Mouse (Mus musculus) kidney, embryonic 15.5 days (tissue): Measurements from ENCODE around the gene Ptms. TPM values are rescaled to one million over a fixed set of nuclear protein-coding genes. Genes with fewer than 3 reads are reported as not detected.

Experiments
- ATAC-seq: fragments of 200-750 bp; cut with Nextera tagmentation; replicated peaks from 2 replicates; pipeline ENCODE4 v1.8.0; 2017; ENCODE audit warnings: moderate TSS enrichment; ENCODE audit not compliant: low FRiP score
- H3K27ac ChIP-seq: fragments of 300-500 bp; sonication (generic); 2 replicates; pipeline ENCODE4 v1.5.1; 2015; ENCODE audit warnings: mild to moderate bottlenecking, inconsistent platforms
- H3K27me3 ChIP-seq: fragments of 300-500 bp; sonication (generic); 2 replicates; pipeline ENCODE4 v1.6.1; 2015; ENCODE audit warnings: inconsistent platforms
- H3K36me3 ChIP-seq: fragments of 300-500 bp; sonication (generic); 2 replicates; pipeline ENCODE4 v1.6.1; 2015; ENCODE audit warnings: inconsistent platforms
- H3K4me1 ChIP-seq: fragments of 300-500 bp; sonication (generic); 2 replicates; pipeline ENCODE4 v1.6.1; 2015; ENCODE audit warnings: inconsistent platforms
- H3K4me2 ChIP-seq: fragments of 300-500 bp; sonication (generic); 2 replicates; pipeline ENCODE4 v1.6.1; 2015; ENCODE audit warnings: moderate library complexity, mild to moderate bottlenecking, inconsistent platforms
- H3K4me3 ChIP-seq: fragments of 300-500 bp; sonication (generic); replicated peaks from 2 replicates; pipeline ENCODE4 v1.5.1; 2015; ENCODE audit warnings: mild to moderate bottlenecking, inconsistent platforms
- H3K9ac ChIP-seq: fragments of 300-500 bp; sonication (generic); 2 replicates; pipeline ENCODE4 v1.6.1; 2015; ENCODE audit warnings: mild to moderate bottlenecking, inconsistent platforms
- H3K9me3 ChIP-seq: fragments of 300-500 bp; sonication (generic); replicated peaks from 2 replicates; pipeline ENCODE4 v1.6.1; 2016; ENCODE audit warnings: inconsistent platforms
- WGBS: fragments of 180-500 bp; shearing (Covaris S2); methylation state at CpG from one replicate; pipeline ENCODE4 v1.1.7; 2015; ENCODE audit warnings: mixed read lengths; 5-methylcytosine and 5-hydroxymethylcytosine counted together
- polyA plus RNA-seq: library from polyadenylated mRNA; unstranded; fragments of >200 nt; fragmentation: Nextera tagmentation; extraction: Ambion mirVana; gene quantifications from 2 replicates; pipeline ENCODE4 v1.2.1, GENCODE M21; 2015

The Ptms gene
- polyA plus RNA-seq, 1 experiment from 2014 or later, result 320 TPM

DNA sequence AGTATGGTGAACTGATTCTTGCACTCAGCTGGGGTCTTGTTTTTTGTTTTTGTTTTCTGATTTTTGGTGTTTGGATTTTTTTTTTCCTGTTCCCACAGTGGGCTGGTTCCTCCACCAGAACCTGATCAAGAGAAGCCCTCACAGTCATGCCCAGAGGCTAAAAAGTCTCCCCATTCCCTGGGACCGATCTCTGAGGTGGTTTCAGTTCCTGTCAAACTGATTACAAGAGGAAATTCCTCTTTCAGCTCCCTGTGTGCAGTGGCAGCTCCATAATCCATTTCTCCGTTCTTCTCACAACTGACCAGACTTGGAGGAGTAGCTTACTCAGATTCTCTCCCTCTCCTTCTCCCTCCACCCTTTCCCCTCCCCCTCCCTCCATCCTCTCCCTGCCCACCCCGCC lies 45.6 kb downstream of the Ptms start:
- H3K4me3 ChIP-seq, result no peak overlapping the region
- no peaks in the 10 kb centered on the region for H3K9me3 ChIP-seq
- no peak overlapping the region for H3K27ac ChIP-seq
- WGBS, result 25% methylated on average over 3 of the region's 3 CpGs
- no peaks in the 10 kb centered on the region for H3K36me3 ChIP-seq
- ATAC-seq, result no peak
- H3K9ac ChIP-seq, result no peak overlapping the region
- H3K27me3 ChIP-seq, result no peaks in the 10 kb centered on the region
- no peak overlapping the region for H3K4me2 ChIP-seq
- H3K4me1 ChIP-seq, result no peaks in the 10 kb centered on the region

GRCm38 (mm10) chr6:124866560-124866959 lies 53.3 kb downstream of the Ptms start:
- peaks cover 28% of the 10 kb centered on the region for H3K4me1 ChIP-seq
- H3K4me3 ChIP-seq, result no peak overlapping the region
- H3K36me3 ChIP-seq, result no peaks in the 10 kb centered on the region
- no peak overlapping the region for H3K9ac ChIP-seq
- H3K4me2 ChIP-seq, result no peak overlapping the region
- H3K9me3 ChIP-seq, result no peaks in the 10 kb centered on the region
- no peak overlapping the region for H3K27ac ChIP-seq
- no peak for ATAC-seq
- WGBS, result 57% methylated on average over 6 of the region's 7 CpGs
- H3K27me3 ChIP-seq, result peaks cover 18% of the 10 kb centered on the region

DNA sequence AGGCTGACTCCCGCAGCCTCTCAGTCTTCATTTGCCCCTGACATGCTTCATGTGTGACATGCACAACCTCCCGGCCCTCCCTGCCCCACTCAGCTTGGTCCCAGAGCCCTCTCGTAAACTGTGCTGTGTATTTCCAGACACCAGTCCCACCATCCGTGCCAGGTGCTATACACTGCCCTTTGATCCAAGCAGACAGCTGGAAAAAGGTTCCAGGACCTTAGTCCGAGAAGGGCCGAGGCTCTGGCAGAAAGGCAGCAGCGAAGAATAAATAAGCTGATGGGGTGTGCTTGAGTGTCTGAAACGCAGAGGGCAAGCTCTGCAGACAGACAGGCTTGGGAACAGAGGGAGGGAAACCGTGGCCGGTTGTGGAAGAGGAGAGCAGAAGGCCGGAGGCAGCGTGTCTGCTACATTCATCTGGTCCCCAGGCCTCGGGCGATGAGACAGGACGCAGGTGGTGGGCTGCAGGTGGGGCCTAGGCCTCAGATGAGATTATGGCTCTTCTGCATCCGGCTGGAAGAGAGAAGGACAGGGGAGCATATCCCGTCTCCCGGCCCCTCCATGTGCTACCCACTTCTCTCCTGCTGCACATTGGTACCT lies 54.0 kb downstream of the Ptms start:
- no peak overlapping the region for H3K9ac ChIP-seq
- no peak overlapping the region for H3K4me3 ChIP-seq
- no peaks in the 10 kb centered on the region for H3K36me3 ChIP-seq
- no peak overlapping the region for H3K4me2 ChIP-seq
- no peak overlapping the region for H3K27ac ChIP-seq
- no peaks in the 10 kb centered on the region for H3K9me3 ChIP-seq
- no peak for ATAC-seq
- peaks cover 34% of the 10 kb centered on the region for H3K4me1 ChIP-seq
- 55% methylated on average over 18 of the region's 18 CpGs for WGBS
- peaks cover 18% of the 10 kb centered on the region for H3K27me3 ChIP-seq

Other genes starting within 250 kb of the Ptms start
- gene Emg1, start 207.9 kb downstream of the Ptms start, polyA plus RNA-seq, result 206 and 224 TPM in 2 replicates
- gene Phb2, start 207.8 kb downstream of the Ptms start, polyA plus RNA-seq, result 401 and 402 TPM in 2 replicates
- gene Ptpn6, start 181.4 kb downstream of the Ptms start, polyA plus RNA-seq, result 12.5 and 13.3 TPM in 2 replicates
- gene Grcc10, start 178.7 kb downstream of the Ptms start, polyA plus RNA-seq, result 516 and 519 TPM in 2 replicates
- not detected in 2 replicates for gene Gm45234, start 164.1 kb downstream of the Ptms start, polyA plus RNA-seq
- 17.0 and 17.7 TPM in 2 replicates for gene Atn1, start 163.6 kb downstream of the Ptms start, polyA plus RNA-seq
- 10.5 and 12.4 TPM in 2 replicates for gene Eno2, start 150.4 kb downstream of the Ptms start, polyA plus RNA-seq
- 0.37 and 0.90 TPM in 2 replicates for gene Lrrc23, start 140.4 kb downstream of the Ptms start, polyA plus RNA-seq
- gene Spsb2, start 111.4 kb downstream of the Ptms start, polyA plus RNA-seq, result 15.3 and 18.2 TPM in 2 replicates
- 717 and 755 TPM in 2 replicates for gene Tpi1, start 105.8 kb downstream of the Ptms start, polyA plus RNA-seq
- 149 and 175 TPM in 2 replicates for gene Usp5, start 90.6 kb downstream of the Ptms start, polyA plus RNA-seq
- 178 and 185 TPM in 2 replicates for gene Cdca3, start 90.6 kb downstream of the Ptms start, polyA plus RNA-seq
- gene Gnb3, start 79.8 kb downstream of the Ptms start, polyA plus RNA-seq, result 1.1 and 2.9 TPM in 2 replicates
- 23.7 and 28.6 TPM in 2 replicates for gene P3h3, start 62.4 kb downstream of the Ptms start, polyA plus RNA-seq
- gene Gpr162, start 56.1 kb downstream of the Ptms start, polyA plus RNA-seq, result 1.2 and 1.6 TPM in 2 replicates
- 0.06 and 0.26 TPM in 2 replicates for gene Cd4, start 31.9 kb downstream of the Ptms start, polyA plus RNA-seq
- gene Lag3, start 8.4 kb downstream of the Ptms start, polyA plus RNA-seq, result 1.7 and 1.8 TPM in 2 replicates
- 357 and 385 TPM in 2 replicates for gene Mlf2, start 11.3 kb upstream of the Ptms start, polyA plus RNA-seq
- 163 and 164 TPM in 2 replicates for gene Cops7a, start 45.4 kb upstream of the Ptms start, polyA plus RNA-seq
- gene Pianp, start 76.6 kb upstream of the Ptms start, polyA plus RNA-seq, result 1.4 and 3.1 TPM in 2 replicates
- gene Zfp384, start 89.0 kb upstream of the Ptms start, polyA plus RNA-seq, result 16.1 and 17.8 TPM in 2 replicates
- gene Ing4, start 119.7 kb upstream of the Ptms start, polyA plus RNA-seq, result 135 and 138 TPM in 2 replicates
- 14.4 and 15.4 TPM in 2 replicates for gene Acrbp, start 129.6 kb upstream of the Ptms start, polyA plus RNA-seq
- 0.33 and 0.55 TPM in 2 replicates for gene Lpar5, start 147.8 kb upstream of the Ptms start, polyA plus RNA-seq
- gene Chd4, start 175.9 kb upstream of the Ptms start, polyA plus RNA-seq, result 99.2 and 100 TPM in 2 replicates
- gene Nop2, start 211.8 kb upstream of the Ptms start, polyA plus RNA-seq, result 65.0 and 69.0 TPM in 2 replicates
- gene Iffo1, start 225.1 kb upstream of the Ptms start, polyA plus RNA-seq, result 9.6 and 10.4 TPM in 2 replicates
- 2,116 and 2,124 TPM in 2 replicates for gene Gapdh, start 246.4 kb upstream of the Ptms start, polyA plus RNA-seq